Comparison of ENCODE assay signal across 8 mouse cellular contexts in the genomic region with DNA sequence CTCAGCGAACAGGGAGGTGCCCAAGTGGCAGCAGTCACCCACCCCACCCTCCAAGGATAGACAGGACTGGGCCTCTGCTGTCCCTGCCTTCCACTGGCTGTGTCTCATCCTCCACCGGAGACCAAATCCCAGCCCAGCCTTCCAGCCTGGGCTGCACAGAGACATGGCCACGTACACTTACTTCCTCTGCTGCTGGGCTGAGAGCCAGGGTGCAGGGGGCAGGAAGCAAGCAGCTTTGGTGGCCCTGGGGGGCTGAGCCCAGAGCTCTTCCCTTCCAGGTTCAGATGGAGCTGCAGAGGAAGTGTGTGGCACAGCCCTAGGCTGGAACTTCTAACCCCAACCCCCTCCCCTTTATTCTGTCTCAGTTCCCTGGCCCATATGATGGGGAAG. TPM values are rescaled to one million over a fixed set of nuclear protein-coding genes. Genes with fewer than 3 reads are reported as not detected.
DNase-seq lines count a peak whose midpoint lies in the region; ATAC-seq and TF ChIP-seq lines count a peak whose summit lies in the region.
"Had no signal": no experiment of that assay in that cellular context is flagged by ENCODE, and none has a peak within 500 bp of the region (broad histone marks: within the 10 kb centered on the region; RNA-seq: fewer than 3 reads in every experiment).

No protein-coding gene starts in this region.

- peak; percentile 61 to 78 for DNase-seq in adrenal gland, postnatal 36 days
- DNase-seq in embryonic facial prominence, embryonic 10.5 days (ENCODE audit: low spot score) = no peak
- DNase-seq in hindbrain, embryonic 14.5 days (ENCODE audit: low spot score) = no peak
- no peak for DNase-seq in liver, embryonic 11.5 days (ENCODE audit: low spot score)
- DNase-seq in stomach, postnatal 0 days (ENCODE audit: low spot score) = no peak
- DNase-seq in forebrain, embryonic 14.5 days (ENCODE audit: low spot score) = no peak
- DNase-seq in layer of hippocampus, adult 11-12 months (ENCODE audit: low spot score) = no peak

- no peak for TF ChIP-seq CTCF in stomach, postnatal 0 days (IDR thresholded peaks at IDR 0.05; ENCODE audit: low read depth)

- no peak overlapping the region for H3K9ac ChIP-seq in hindbrain, embryonic 14.5 days
- H3K9ac ChIP-seq in liver, embryonic 11.5 days (ENCODE audit: low read depth, low read length) = peak overlapping the region; percentile 28; the same call in 1 of the 2 replicates
- no peak overlapping the region for H3K9ac ChIP-seq in stomach, postnatal 0 days (ENCODE audit: low read length)
- H3K9ac ChIP-seq in forebrain, embryonic 14.5 days (ENCODE audit: low read length) = no peak overlapping the region

- H3K4me3 ChIP-seq in embryonic facial prominence, embryonic 10.5 days = no peak overlapping the region
- H3K4me3 ChIP-seq in hindbrain, embryonic 14.5 days (replicated peaks; ENCODE audit: low read length) = no peak overlapping the region
- no peak overlapping the region for H3K4me3 ChIP-seq in liver, embryonic 11.5 days (ENCODE audit: low read depth, low read length)
- H3K4me3 ChIP-seq in stomach, postnatal 0 days (ENCODE audit: low read depth, low read length) = no peak overlapping the region
- no peak overlapping the region for H3K4me3 ChIP-seq in forebrain, embryonic 14.5 days (ENCODE audit: low read depth, low read length)

- peak overlapping the region; percentile 30; the same call in 1 of the 2 replicates for H3K27ac ChIP-seq in embryonic facial prominence, embryonic 10.5 days (replicated peaks)
- 0 out of 2 replicates have a peak overlapping the region, but pooled peaks have one; percentile 47 for H3K27ac ChIP-seq in hindbrain, embryonic 14.5 days
- peak overlapping the region; percentile 85 for H3K27ac ChIP-seq in liver, embryonic 11.5 days (ENCODE audit: low read depth, low read length)
- H3K27ac ChIP-seq in stomach, postnatal 0 days (replicated peaks) = peak overlapping the region; percentile 35; the same call in 1 of the 2 replicates
- no peak overlapping the region for H3K27ac ChIP-seq in forebrain, embryonic 14.5 days (ENCODE audit: low read depth, low read length)
- H3K27ac ChIP-seq: macrophage had no signal

- no peak for TF ChIP-seq EP300 in stomach, postnatal 0 days (optimal IDR thresholded peaks at IDR 0.05)

- peaks cover 27% of the 10 kb centered on the region for H3K36me3 ChIP-seq in embryonic facial prominence, embryonic 10.5 days (replicated peaks)
- H3K36me3 ChIP-seq in hindbrain, embryonic 14.5 days (replicated peaks; ENCODE audit: control insufficient read depth, insufficient read depth) = no peaks in the 10 kb centered on the region
- H3K36me3 ChIP-seq in liver, embryonic 11.5 days (ENCODE audit: control insufficient read depth, insufficient read depth, low read length) = peaks cover 73% of the 10 kb centered on the region
- peaks cover 4% of the 10 kb centered on the region; the same call in 1 of the 2 replicates for H3K36me3 ChIP-seq in stomach, postnatal 0 days (ENCODE audit: control insufficient read depth, insufficient read depth, low read length)
- H3K36me3 ChIP-seq in forebrain, embryonic 14.5 days (ENCODE audit: control insufficient read depth, insufficient read depth, low read length) = no peaks in the 10 kb centered on the region

- H3K4me2 ChIP-seq in hindbrain, embryonic 14.5 days (replicated peaks) = no peak overlapping the region
- H3K4me2 ChIP-seq in liver, embryonic 11.5 days = no peak overlapping the region; the same call in 1 of the 2 replicates
- H3K4me2 ChIP-seq in stomach, postnatal 0 days (replicated peaks; ENCODE audit: low read depth) = no peak overlapping the region
- no peak overlapping the region for H3K4me2 ChIP-seq in forebrain, embryonic 14.5 days (ENCODE audit: low read length)

- H3K9me3 ChIP-seq in embryonic facial prominence, embryonic 10.5 days = no peaks in the 10 kb centered on the region
- no peaks in the 10 kb centered on the region for H3K9me3 ChIP-seq in hindbrain, embryonic 14.5 days (ENCODE audit: control insufficient read depth, low read length)
- H3K9me3 ChIP-seq in liver, embryonic 11.5 days (ENCODE audit: control insufficient read depth, low read length) = peaks cover 4% of the 10 kb centered on the region; the same call in 1 of the 2 replicates
- H3K9me3 ChIP-seq in stomach, postnatal 0 days (ENCODE audit: control insufficient read depth, low read length) = no peaks in the 10 kb centered on the region
- H3K9me3 ChIP-seq in forebrain, embryonic 14.5 days (replicated peaks; ENCODE audit: control insufficient read depth, low read length) = no peaks in the 10 kb centered on the region

- ATAC-seq in hindbrain, embryonic 14.5 days (ENCODE audit: low FRiP score) = no peak
- ATAC-seq in liver, embryonic 11.5 days (replicated peaks; ENCODE audit: low FRiP score) = no peak
- ATAC-seq in stomach, postnatal 0 days (ENCODE audit: low FRiP score, low TSS enrichment) = no peak
- ATAC-seq in forebrain, embryonic 14.5 days = no peak

- H3K4me1 ChIP-seq in embryonic facial prominence, embryonic 10.5 days = peaks cover 40% of the 10 kb centered on the region
- H3K4me1 ChIP-seq in hindbrain, embryonic 14.5 days (replicated peaks; ENCODE audit: control insufficient read depth, insufficient read depth, low read length) = peaks cover 14% of the 10 kb centered on the region; the same call in 1 of the 2 replicates
- H3K4me1 ChIP-seq in liver, embryonic 11.5 days (replicated peaks; ENCODE audit: control insufficient read depth, insufficient read depth, low read length) = peaks cover 67% of the 10 kb centered on the region
- no peaks in the 10 kb centered on the region for H3K4me1 ChIP-seq in stomach, postnatal 0 days (replicated peaks; ENCODE audit: control insufficient read depth, insufficient read depth)
- no peaks in the 10 kb centered on the region for H3K4me1 ChIP-seq in forebrain, embryonic 14.5 days (ENCODE audit: control insufficient read depth, insufficient read depth, low read length)

- WGBS in embryonic facial prominence, embryonic 10.5 days = 70% methylated on average over 3 of the region's 3 CpGs
- WGBS in hindbrain, embryonic 14.5 days = 64% methylated on average over 3 of the region's 3 CpGs
- 53% methylated on average over 3 of the region's 3 CpGs for WGBS in liver, embryonic 11.5 days
- 38% methylated on average over 3 of the region's 3 CpGs for WGBS in stomach, postnatal 0 days
- 69% methylated on average over 3 of the region's 3 CpGs for WGBS in forebrain, embryonic 14.5 days

- peaks cover 73% of the 10 kb centered on the region for H3K27me3 ChIP-seq in embryonic facial prominence, embryonic 10.5 days (replicated peaks; ENCODE audit: low read depth, poor library complexity, severe bottlenecking)
- peaks cover 24% of the 10 kb centered on the region for H3K27me3 ChIP-seq in hindbrain, embryonic 14.5 days (ENCODE audit: control insufficient read depth, insufficient read depth, low read length)
- H3K27me3 ChIP-seq in liver, embryonic 11.5 days (replicated peaks; ENCODE audit: control insufficient read depth, insufficient read depth, low read length) = peaks cover 4% of the 10 kb centered on the region
- H3K27me3 ChIP-seq in stomach, postnatal 0 days (ENCODE audit: control insufficient read depth, insufficient read depth, low read length) = no peaks in the 10 kb centered on the region; the same call in 1 of the 2 replicates
- H3K27me3 ChIP-seq in forebrain, embryonic 14.5 days (replicated peaks; ENCODE audit: control insufficient read depth, insufficient read depth, low read length) = peaks cover 20% of the 10 kb centered on the region

RNA-seq across cellular contexts. Expression of gene Trhr2, which starts 29.4 kb away (rescaled TPM):
- not detected for total RNA-seq in adrenal gland, postnatal 36 days (2021)
- polyA plus RNA-seq in embryonic facial prominence, embryonic 10.5 days (2016; fragmentation: Nextera tagmentation; extraction: Ambion mirVana) = not detected in 2 replicates
- 0.21 TPM in 1 of 2 replicates, not detected in the other for polyA plus RNA-seq in hindbrain, embryonic 14.5 days (2014; fragmentation: Nextera tagmentation; extraction: Ambion mirVana)
- polyA plus RNA-seq in liver, embryonic 11.5 days (2014; fragmentation: Nextera tagmentation; extraction: Ambion mirVana) = not detected in 2 replicates
- not detected in 2 replicates for polyA plus RNA-seq in stomach, postnatal 0 days (2015; fragmentation: Nextera tagmentation; extraction: Ambion mirVana)
- not detected in 2 replicates for polyA plus RNA-seq in forebrain, embryonic 14.5 days (2014; fragmentation: Nextera tagmentation; extraction: Ambion mirVana)
- polyA plus RNA-seq: macrophage had no signal

RNA-seq across cellular contexts. Expression of gene Zc3h18, which starts 45.3 kb away (rescaled TPM):
- 10 to 100 TPM; 40.1 to 42.7 TPM for total RNA-seq in adrenal gland, postnatal 36 days (2021)
- 81.8 and 82.5 TPM in 2 replicates for polyA plus RNA-seq in embryonic facial prominence, embryonic 10.5 days (2016; fragmentation: Nextera tagmentation; extraction: Ambion mirVana)
- polyA plus RNA-seq in hindbrain, embryonic 14.5 days (2014; fragmentation: Nextera tagmentation; extraction: Ambion mirVana) = 22.9 and 23.4 TPM in 2 replicates
- 41.3 and 44.2 TPM in 2 replicates for polyA plus RNA-seq in liver, embryonic 11.5 days (2014; fragmentation: Nextera tagmentation; extraction: Ambion mirVana)
- 19.4 and 19.8 TPM in 2 replicates for polyA plus RNA-seq in stomach, postnatal 0 days (2015; fragmentation: Nextera tagmentation; extraction: Ambion mirVana)
- 24.8 and 26.9 TPM in 2 replicates for polyA plus RNA-seq in forebrain, embryonic 14.5 days (2014; fragmentation: Nextera tagmentation; extraction: Ambion mirVana)

RNA-seq across cellular contexts. Expression of gene Zfpm1, which starts 49.2 kb away (rescaled TPM):
- total RNA-seq in adrenal gland, postnatal 36 days (2021) = 10 to 100 TPM; 14.0 to 15.5 TPM
- polyA plus RNA-seq in embryonic facial prominence, embryonic 10.5 days (2016; fragmentation: Nextera tagmentation; extraction: Ambion mirVana) = 1.5 and 2.0 TPM in 2 replicates
- polyA plus RNA-seq in hindbrain, embryonic 14.5 days (2014; fragmentation: Nextera tagmentation; extraction: Ambion mirVana) = 1.8 and 2.0 TPM in 2 replicates
- 22.7 and 26.5 TPM in 2 replicates for polyA plus RNA-seq in liver, embryonic 11.5 days (2014; fragmentation: Nextera tagmentation; extraction: Ambion mirVana)
- polyA plus RNA-seq in stomach, postnatal 0 days (2015; fragmentation: Nextera tagmentation; extraction: Ambion mirVana) = 2.3 and 2.8 TPM in 2 replicates
- 0.41 and 0.47 TPM in 2 replicates for polyA plus RNA-seq in forebrain, embryonic 14.5 days (2014; fragmentation: Nextera tagmentation; extraction: Ambion mirVana)

Comparison
In these comparisons a context has a peak if more than half of its experiments do, and no peak if none do; other contexts are left out.
1. DNase-seq: peak in adrenal gland, postnatal 36 days (2 of 2); none in embryonic facial prominence, embryonic 10.5 days (single experiment), hindbrain, embryonic 14.5 days (single experiment), liver, embryonic 11.5 days (single experiment), stomach, postnatal 0 days (single experiment), forebrain, embryonic 14.5 days (single experiment) and layer of hippocampus, adult 11-12 months (single experiment).